Mouse (Mus musculus) neural tube, embryonic 11.5 days (tissue): ENCODE measurements around the gene 9430097D07Rik. TPM values are rescaled to one million over a fixed set of nuclear protein-coding genes. Genes with fewer than 3 reads are reported as not detected.

Source experiments
- ATAC-seq: fragments of 200-750 bp; cut with Nextera tagmentation; 2 replicates; pipeline ENCODE4 v1.8.0; 2017; ENCODE audit warnings: moderate number of reproducible peaks, mild to moderate bottlenecking, moderate TSS enrichment, moderate library complexity; ENCODE audit not compliant: insufficient read depth, low FRiP score, low TSS enrichment
- DNase-seq: peaks from one replicate; pipeline ENCODE4 v3.0.0-alpha.2; 2015; ENCODE audit warnings: low spot score
- H3K27ac ChIP-seq: fragments of 300-500 bp; sonication (generic); 2 replicates; pipeline ENCODE4 v1.5.1; 2014; ENCODE audit warnings: low read depth, mild to moderate bottlenecking, low read length
- H3K27me3 ChIP-seq: fragments of 300-500 bp; sonication (generic); 2 replicates; pipeline ENCODE4 v1.6.1; 2014; ENCODE audit warnings: mild to moderate bottlenecking, low read length, mixed read lengths; ENCODE audit not compliant: control insufficient read depth, insufficient read depth
- H3K36me3 ChIP-seq: fragments of 300-500 bp; sonication (generic); 2 replicates; pipeline ENCODE4 v1.6.1; 2014; ENCODE audit warnings: mild to moderate bottlenecking, low read length, moderate library complexity, mixed read lengths; ENCODE audit not compliant: control insufficient read depth, insufficient read depth
- H3K4me1 ChIP-seq: fragments of 300-500 bp; sonication (generic); 2 replicates; pipeline ENCODE4 v1.6.1; 2014; ENCODE audit warnings: low read length, mixed read lengths; ENCODE audit not compliant: control insufficient read depth, insufficient read depth
- H3K4me2 ChIP-seq: fragments of 300-500 bp; sonication (generic); 2 replicates; pipeline ENCODE4 v1.6.1; 2014; ENCODE audit warnings: low read depth, mild to moderate bottlenecking, moderate library complexity
- H3K4me3 ChIP-seq: fragments of 300-500 bp; sonication (generic); 2 replicates; pipeline ENCODE4 v1.5.1; 2014; ENCODE audit warnings: low read depth, low read length
- H3K9ac ChIP-seq: fragments of 300-500 bp; sonication (generic); 2 replicates; pipeline ENCODE4 v1.6.1; 2014; ENCODE audit warnings: mild to moderate bottlenecking, low read length
- H3K9me3 ChIP-seq: fragments of 300-500 bp; sonication (generic); 2 replicates; pipeline ENCODE4 v1.6.1; 2016; ENCODE audit warnings: low read length; ENCODE audit not compliant: control insufficient read depth
- WGBS: fragments of 180-500 bp; shearing (Covaris S2); extraction: QIAGEN DNeasy Blood & Tissue Kit; methylation state at CpG from one replicate; pipeline ENCODE4 v1.1.7; 2014; 5-methylcytosine and 5-hydroxymethylcytosine counted together
- polyA plus RNA-seq: library from polyadenylated mRNA; unstranded; fragments of >200 nt; fragmentation: Nextera tagmentation; extraction: Ambion mirVana; gene quantifications from 2 replicates; pipeline ENCODE4 v1.2.1, GENCODE M21; 2014

9430097D07Rik gene
- polyA plus RNA-seq, 1 experiment from 2014 or later: 0.25 TPM

DNA sequence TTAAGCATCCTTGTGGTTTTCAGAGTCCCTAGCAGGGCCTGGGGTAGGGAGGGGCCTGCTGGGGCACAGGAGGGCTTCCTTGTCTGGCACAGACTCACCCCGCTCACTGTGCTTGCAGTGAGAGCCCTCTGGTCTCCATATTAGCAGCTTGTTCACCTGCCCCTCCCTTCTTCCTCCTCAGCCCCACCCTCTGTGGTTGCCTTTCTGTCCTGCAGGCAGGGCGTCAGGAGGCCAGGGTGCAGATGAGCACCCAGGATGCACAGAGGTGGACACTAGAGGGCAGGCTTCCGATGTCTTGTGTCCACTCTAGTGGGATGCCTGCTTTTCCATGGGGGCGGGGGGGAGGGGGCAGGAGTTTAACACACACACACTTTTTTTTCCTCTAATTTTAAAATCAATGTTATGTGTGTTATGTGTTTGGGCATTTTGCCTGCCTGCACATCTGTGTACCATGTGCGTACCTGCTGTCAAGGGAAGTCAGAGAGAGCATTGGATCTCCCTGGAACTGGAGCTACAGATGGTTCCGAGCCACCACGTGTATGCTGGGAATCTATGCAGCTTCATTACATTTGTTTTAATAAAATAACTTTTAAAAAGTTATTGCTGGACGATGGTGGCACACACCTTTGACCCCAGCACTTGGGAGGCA lies 26.1 kb upstream of the 9430097D07Rik start:
- Histone ChIP-seq H3K9ac (no peak overlapping the region), H3K9me3 (no peaks in the 10 kb centered on the region), H3K27ac (no peak overlapping the region), H3K4me2 (no peak overlapping the region), H3K4me1 (peaks cover 4% of the 10 kb centered on the region; the same call in 1 of the 2 replicates), H3K4me3 (no peak overlapping the region), H3K36me3 (no peaks in the 10 kb centered on the region), H3K27me3 (no peaks in the 10 kb centered on the region)
- 43% methylated on average over 8 of the region's 8 CpGs for WGBS
- ATAC-seq (no peak), DNase-seq (peak; percentile 46)

DNA sequence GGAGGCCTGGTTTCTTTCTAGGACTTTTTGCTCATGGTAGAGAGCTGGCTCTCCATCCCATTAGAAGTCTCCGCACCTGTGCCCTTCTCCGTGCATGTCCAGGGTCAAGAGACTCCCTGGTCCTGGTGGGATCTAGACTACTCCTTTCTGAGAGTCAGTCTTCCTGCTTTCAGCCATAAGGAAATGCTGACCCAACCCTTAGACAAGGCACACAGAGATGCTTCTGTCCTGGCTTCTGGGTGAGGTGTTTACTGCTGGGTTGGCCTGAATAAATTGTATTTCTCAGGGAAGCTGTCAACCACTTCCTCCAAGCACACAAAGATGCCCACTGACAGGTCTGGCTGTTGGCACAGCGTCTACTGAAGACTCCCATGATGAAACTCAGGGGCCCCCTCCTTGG lies 23.9 kb upstream of the 9430097D07Rik start, which contains the start of gene St6galnac6:
TSS of gene St6galnac6 (plus strand) at position 301 of the 400 bp plus-strand sequence.
- DNase-seq (no peak), ATAC-seq (no peak)
- Histone ChIP-seq H3K4me2 (no peak within 1 kb of the TSS), H3K27me3 (no peaks in the 10 kb centered on the region), H3K4me1 (peaks cover 4% of the 10 kb centered on the region; the same call in 1 of the 2 replicates), H3K27ac (no peak within 1 kb of the TSS), H3K36me3 (no peaks in the 10 kb centered on the region), H3K9me3 (no peaks in the 10 kb centered on the region), H3K9ac (no peak within 1 kb of the TSS), H3K4me3 (no peak within 1 kb of the TSS)
- 95% methylated on average over 3 of the region's 3 CpGs for WGBS

DNA sequence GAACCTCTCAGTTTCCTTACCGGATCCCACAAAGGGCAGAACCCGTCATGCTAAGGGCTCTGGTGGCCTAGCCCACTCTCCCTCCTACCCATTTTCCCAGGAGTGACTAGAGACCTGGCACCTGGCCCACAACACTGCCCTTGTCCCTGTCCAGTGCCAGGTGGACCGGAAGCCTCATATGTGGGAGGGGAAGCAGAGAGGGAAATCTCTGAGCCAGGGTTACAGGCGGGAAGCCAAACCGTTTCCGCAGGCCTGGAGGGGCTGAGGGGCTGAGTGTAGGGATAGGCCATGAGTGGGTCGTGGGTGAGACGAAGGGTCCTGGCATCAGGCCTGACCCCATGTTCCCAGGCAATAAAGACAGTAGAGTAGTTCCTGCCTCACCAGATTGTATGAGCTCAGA lies 23.0 kb upstream of the 9430097D07Rik start:
- H3K27ac ChIP-seq: no peak overlapping the region
- no peak for ATAC-seq

DNA sequence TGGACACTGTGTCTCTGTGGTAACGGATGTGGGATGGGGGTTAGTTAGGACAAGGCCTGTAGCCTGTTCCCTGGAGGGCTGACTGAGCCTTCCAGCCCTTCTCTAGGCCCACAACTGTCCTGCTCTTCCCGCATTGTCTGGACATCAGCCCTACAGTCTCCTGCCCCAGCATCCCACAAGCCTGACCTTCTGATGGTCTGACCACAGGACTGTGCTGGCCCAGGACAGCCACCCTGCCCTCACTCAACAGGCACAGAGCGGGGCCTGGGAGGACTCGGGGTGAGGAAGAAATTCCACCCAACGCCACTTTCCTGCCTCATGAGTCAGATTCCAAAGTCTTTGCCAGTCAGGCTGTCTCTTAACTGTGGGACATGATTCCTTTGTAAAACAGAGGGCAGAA lies 22.2 kb upstream of the 9430097D07Rik start:
- no peak overlapping the region for H3K4me3 ChIP-seq
- DNase-seq (no peak), ATAC-seq (no peak)
- WGBS: 95% methylated on average over 5 of the region's 5 CpGs
- H3K36me3 ChIP-seq: no peaks in the 10 kb centered on the region
- no peaks in the 10 kb centered on the region for H3K27me3 ChIP-seq
- H3K4me2 ChIP-seq: no peak overlapping the region
- H3K4me1 ChIP-seq: peaks cover 4% of the 10 kb centered on the region; the same call in 1 of the 2 replicates
- H3K9ac ChIP-seq: no peak overlapping the region
- H3K27ac ChIP-seq: no peak overlapping the region
- no peaks in the 10 kb centered on the region for H3K9me3 ChIP-seq

More for the DNA sequence above, 23.0 kb upstream of the 9430097D07Rik start:
- no peak for DNase-seq
- Histone ChIP-seq H3K36me3 (no peaks in the 10 kb centered on the region), H3K27me3 (no peaks in the 10 kb centered on the region), H3K9ac (no peak overlapping the region), H3K9me3 (no peaks in the 10 kb centered on the region), H3K4me2 (no peak overlapping the region), H3K4me3 (no peak overlapping the region), H3K4me1 (peaks cover 4% of the 10 kb centered on the region; the same call in 1 of the 2 replicates)
- 92% methylated on average over 8 of the region's 8 CpGs for WGBS

DNA sequence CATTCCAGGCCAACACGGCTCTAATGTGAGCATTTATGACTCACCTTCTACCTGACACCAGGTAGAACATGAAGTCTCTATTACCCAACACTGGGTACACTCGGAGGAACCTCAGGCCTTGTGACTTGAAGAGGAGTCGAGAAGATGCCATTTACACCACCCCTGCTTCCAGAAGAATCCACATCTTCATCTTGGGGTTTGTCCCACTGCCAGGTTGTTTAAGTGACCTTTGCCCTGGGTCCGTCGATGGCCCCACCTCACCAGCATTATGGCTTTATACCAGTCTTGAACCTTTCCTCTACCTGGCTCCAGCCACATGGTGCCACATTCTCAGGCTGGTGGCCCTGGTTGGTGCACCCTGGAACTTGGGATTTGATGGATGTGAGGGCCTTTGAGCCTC lies 21.8 kb upstream of the 9430097D07Rik start:
- no peak for ATAC-seq
- WGBS: 90% methylated on average over 5 of the region's 5 CpGs

DNA sequence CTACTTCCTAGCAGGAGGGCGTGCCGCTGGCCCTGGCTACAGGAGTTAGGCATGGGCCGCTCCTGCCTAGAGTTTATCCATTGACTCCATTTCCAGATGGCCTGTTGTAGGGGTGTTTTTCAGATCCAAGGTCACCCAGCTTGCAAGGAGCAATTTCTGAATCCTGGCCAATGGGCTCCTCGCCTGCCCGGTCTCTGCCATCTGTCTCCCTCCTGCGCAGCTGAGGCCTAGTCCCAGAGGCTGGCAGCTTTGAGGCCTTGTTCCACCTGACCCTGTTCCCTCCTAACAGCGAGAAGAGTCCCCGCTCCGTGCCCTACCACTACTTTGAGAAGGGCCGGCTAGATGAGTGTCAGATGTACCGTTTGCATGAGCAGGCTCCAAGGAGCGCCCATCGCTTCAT lies 21.2 kb upstream of the 9430097D07Rik start:
- no peak overlapping the region for H3K4me2 ChIP-seq
- H3K4me3 ChIP-seq: no peak overlapping the region
- no peak for ATAC-seq
- H3K27me3 ChIP-seq: no peaks in the 10 kb centered on the region
- WGBS: 90% methylated on average over 13 of the region's 13 CpGs
- H3K9ac ChIP-seq: no peak overlapping the region
- no peak overlapping the region for H3K27ac ChIP-seq
- H3K36me3 ChIP-seq: no peaks in the 10 kb centered on the region; the same call in 1 of the 2 replicates
- DNase-seq: no peak
- H3K4me1 ChIP-seq: no peaks in the 10 kb centered on the region
- no peaks in the 10 kb centered on the region for H3K9me3 ChIP-seq

More for the DNA sequence above, 21.8 kb upstream of the 9430097D07Rik start:
- H3K27me3 ChIP-seq: no peaks in the 10 kb centered on the region
- H3K9ac ChIP-seq: no peak overlapping the region
- no peak overlapping the region for H3K4me3 ChIP-seq
- H3K36me3 ChIP-seq: no peaks in the 10 kb centered on the region; the same call in 1 of the 2 replicates
- H3K9me3 ChIP-seq: no peaks in the 10 kb centered on the region
- no peak for DNase-seq
- no peak overlapping the region for H3K27ac ChIP-seq
- no peak overlapping the region for H3K4me2 ChIP-seq
- H3K4me1 ChIP-seq: peaks cover 1% of the 10 kb centered on the region; the same call in 1 of the 2 replicates

DNA sequence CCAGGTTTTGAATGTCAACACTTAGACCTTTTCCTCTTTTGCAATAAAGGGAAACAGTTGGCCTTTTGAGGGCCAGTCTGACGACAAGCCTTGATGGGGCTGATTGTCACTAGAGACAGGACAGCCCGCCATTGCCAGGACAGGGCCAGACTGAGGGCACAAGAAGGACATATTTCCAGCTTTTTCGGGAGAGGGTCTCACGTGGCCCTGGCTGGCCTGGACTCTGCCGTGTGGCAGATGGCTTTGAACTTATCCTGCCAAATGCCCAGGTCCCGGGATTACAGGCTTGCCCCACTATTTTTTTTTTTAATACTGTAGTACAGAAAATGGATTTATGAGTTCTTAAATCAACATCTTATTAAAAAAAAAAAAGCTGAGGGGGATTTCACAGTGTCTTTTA lies 15.8 kb upstream of the 9430097D07Rik start:
- DNase-seq: no peak
- Histone ChIP-seq H3K4me1 (peaks cover 5% of the 10 kb centered on the region; the same call in 1 of the 2 replicates), H3K9ac (no peak overlapping the region), H3K4me3 (no peak overlapping the region), H3K36me3 (no peaks in the 10 kb centered on the region; the same call in 1 of the 2 replicates), H3K4me2 (no peak overlapping the region), H3K9me3 (no peaks in the 10 kb centered on the region), H3K27ac (no peak overlapping the region), H3K27me3 (no peaks in the 10 kb centered on the region)
- no peak for ATAC-seq
- 79% methylated on average over 6 of the region's 6 CpGs for WGBS

DNA sequence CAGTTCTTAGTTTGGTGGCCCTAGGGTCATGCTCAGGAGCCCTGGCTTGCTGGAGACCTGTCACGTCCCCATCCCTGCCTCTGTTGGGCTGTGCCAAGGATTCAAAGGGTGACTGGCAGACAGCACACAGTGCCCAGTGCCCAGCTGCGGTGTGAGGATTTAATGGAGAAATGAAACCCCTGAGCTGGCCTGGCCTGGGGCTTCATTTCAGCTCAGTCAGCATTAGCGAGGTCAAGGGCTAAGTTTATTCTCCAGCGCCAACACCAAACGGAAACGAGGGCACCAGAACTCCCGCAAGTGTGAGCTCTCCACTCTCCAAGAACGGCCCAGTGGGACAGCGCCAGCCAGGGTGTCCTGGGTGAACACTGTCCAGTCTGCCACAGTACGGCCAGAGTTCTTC lies 14.7 kb upstream of the 9430097D07Rik start:
- DNase-seq (no peak), ATAC-seq (no peak)
- Histone ChIP-seq H3K4me2 (no peak overlapping the region), H3K9ac (no peak overlapping the region), H3K27ac (no peak overlapping the region), H3K9me3 (no peaks in the 10 kb centered on the region), H3K4me1 (peaks cover 5% of the 10 kb centered on the region; the same call in 1 of the 2 replicates), H3K36me3 (no peaks in the 10 kb centered on the region; the same call in 1 of the 2 replicates), H3K27me3 (no peaks in the 10 kb centered on the region), H3K4me3 (no peak overlapping the region)
- WGBS: 85% methylated on average over 10 of the region's 10 CpGs

DNA sequence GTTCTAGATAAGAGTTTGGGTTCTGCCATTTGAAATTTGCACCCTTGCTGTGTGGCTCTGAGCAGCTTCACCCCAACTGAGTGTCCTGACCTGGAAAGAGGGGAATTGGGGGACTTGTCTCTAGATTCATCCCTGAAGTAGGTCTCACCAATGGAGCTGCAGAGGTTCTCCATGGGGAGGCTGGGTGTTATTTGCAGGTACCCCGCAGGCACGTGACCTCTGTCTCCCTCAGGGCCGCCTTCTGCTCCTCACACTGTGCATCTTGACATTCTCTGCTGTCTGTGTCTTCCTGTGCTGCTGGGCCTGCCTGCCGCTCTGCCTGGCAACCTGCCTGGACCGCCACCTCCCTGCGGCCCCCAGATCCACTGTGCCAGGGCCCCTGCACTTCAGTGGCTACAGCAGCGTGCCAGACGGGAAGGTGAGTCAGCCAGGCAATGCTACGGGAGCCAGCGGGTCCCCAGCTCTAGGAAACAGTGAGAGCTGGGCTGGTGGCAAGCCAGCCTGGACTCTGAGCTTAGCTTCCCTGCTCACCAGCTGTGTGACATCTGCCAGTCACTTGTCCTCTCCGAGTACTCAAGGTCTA lies 13.8 kb upstream of the 9430097D07Rik start:
- no peak for DNase-seq
- H3K9me3 ChIP-seq: no peaks in the 10 kb centered on the region
- no peak overlapping the region for H3K4me2 ChIP-seq
- H3K27me3 ChIP-seq: no peaks in the 10 kb centered on the region
- H3K27ac ChIP-seq: no peak overlapping the region
- H3K9ac ChIP-seq: no peak overlapping the region
- H3K36me3 ChIP-seq: no peaks in the 10 kb centered on the region; the same call in 1 of the 2 replicates
- WGBS: 80% methylated on average over 11 of the region's 11 CpGs
- no peak overlapping the region for H3K4me3 ChIP-seq
- no peak for ATAC-seq
- peaks cover 5% of the 10 kb centered on the region; the same call in 1 of the 2 replicates for H3K4me1 ChIP-seq
